Mouse (Mus musculus) T-helper 2 cell (primary cell): Measurements from ENCODE around the gene Kremen1.

ENCODE experiments used
- in situ Hi-C: fragments of 300-600 bp; cut with MboI, MseI; formaldehyde crosslinking; loops from one replicate; pipeline ENCODE4 v1.15.1; 2025; ENCODE audit warnings: high pct_unique_total_duplicates

Gene Kremen1

GRCm38 (mm10) chr11:5269846-5270461, 8.6 kb upstream of the Kremen1 start:
- in situ Hi-C loops = no loop called here

- in situ Hi-C loops = no loop called here
Measured at GRCm38 (mm10) chr11:5265764-5266163, 4.4 kb upstream of the Kremen1 start.

GRCm38 (mm10) chr11:5263078-5263730, 1.8 kb upstream of the Kremen1 start:
- in situ Hi-C loops = no loop called here

GRCm38 (mm10) chr11:5260942-5261459, 357 bp downstream of the Kremen1 start:
- in situ Hi-C loops = no loop called here

GRCm38 (mm10) chr11:5259944-5260598, 1.3 kb downstream of the Kremen1 start:
- in situ Hi-C loops = no loop called here

GRCm38 (mm10) chr11:5258036-5258435, 3.3 kb downstream of the Kremen1 start:
- in situ Hi-C loops = no loop called here

GRCm38 (mm10) chr11:5257151-5257862, 4.1 kb downstream of the Kremen1 start:
- in situ Hi-C loops = no loop called here

- in situ Hi-C loops = no loop called here
Measured at GRCm38 (mm10) chr11:5255509-5256014, 5.8 kb downstream of the Kremen1 start.

- in situ Hi-C loops = no loop called here
Measured at GRCm38 (mm10) chr11:5254016-5254415, 7.3 kb downstream of the Kremen1 start.

- in situ Hi-C loops = no loop called here
Measured at GRCm38 (mm10) chr11:5253528-5253927, 7.8 kb downstream of the Kremen1 start.

GRCm38 (mm10) chr11:5252727-5253126, 8.6 kb downstream of the Kremen1 start:
- in situ Hi-C loops = no loop called here

- in situ Hi-C loops = no loop called here
Measured at GRCm38 (mm10) chr11:5251112-5251511, 10.2 kb downstream of the Kremen1 start.

- in situ Hi-C loops = loop anchor here (10.0 kb wide), 1 partner anchor 123 kb away; no protein-coding TSS in a partner anchor
Measured at GRCm38 (mm10) chr11:5248200-5248599, 13.2 kb downstream of the Kremen1 start.

GRCm38 (mm10) chr11:5245431-5245830, 15.9 kb downstream of the Kremen1 start:
- in situ Hi-C loops = loop anchor here (10.0 kb wide), 1 partner anchor 121 kb away; no protein-coding TSS in a partner anchor

- in situ Hi-C loops = loop anchor here (10.0 kb wide), 1 partner anchor 120 kb away; no protein-coding TSS in a partner anchor
Measured at GRCm38 (mm10) chr11:5244749-5245130, 16.6 kb downstream of the Kremen1 start.

- in situ Hi-C loops = loop anchor here (10.0 kb wide), 1 partner anchor 119 kb away; no protein-coding TSS in a partner anchor
Measured at GRCm38 (mm10) chr11:5243812-5244748, 17.3 kb downstream of the Kremen1 start.

GRCm38 (mm10) chr11:5243208-5243607, 18.1 kb downstream of the Kremen1 start:
- in situ Hi-C loops = loop anchor here (10.0 kb wide), 1 partner anchor 118 kb away; no protein-coding TSS in a partner anchor

GRCm38 (mm10) chr11:5242158-5242557, 19.2 kb downstream of the Kremen1 start:
- in situ Hi-C loops = loop anchor here (10.0 kb wide), 1 partner anchor 117 kb away; no protein-coding TSS in a partner anchor

GRCm38 (mm10) chr11:5239706-5240690, 21.4 kb downstream of the Kremen1 start:
- in situ Hi-C loops = loop anchor here (10.0 kb wide), 1 partner anchor 115 kb away; no protein-coding TSS in a partner anchor
